Mouse (Mus musculus) thymus, postnatal 14 days (tissue): Measurements from ENCODE around the gene Amh.
A peak's percentile ranks its signal among the peaks of the same experiment; 100 is the strongest.

Experiments
- DNase-seq: peaks from one replicate; pipeline ENCODE4 v3.0.0; 2021

Amh gene

DNA sequence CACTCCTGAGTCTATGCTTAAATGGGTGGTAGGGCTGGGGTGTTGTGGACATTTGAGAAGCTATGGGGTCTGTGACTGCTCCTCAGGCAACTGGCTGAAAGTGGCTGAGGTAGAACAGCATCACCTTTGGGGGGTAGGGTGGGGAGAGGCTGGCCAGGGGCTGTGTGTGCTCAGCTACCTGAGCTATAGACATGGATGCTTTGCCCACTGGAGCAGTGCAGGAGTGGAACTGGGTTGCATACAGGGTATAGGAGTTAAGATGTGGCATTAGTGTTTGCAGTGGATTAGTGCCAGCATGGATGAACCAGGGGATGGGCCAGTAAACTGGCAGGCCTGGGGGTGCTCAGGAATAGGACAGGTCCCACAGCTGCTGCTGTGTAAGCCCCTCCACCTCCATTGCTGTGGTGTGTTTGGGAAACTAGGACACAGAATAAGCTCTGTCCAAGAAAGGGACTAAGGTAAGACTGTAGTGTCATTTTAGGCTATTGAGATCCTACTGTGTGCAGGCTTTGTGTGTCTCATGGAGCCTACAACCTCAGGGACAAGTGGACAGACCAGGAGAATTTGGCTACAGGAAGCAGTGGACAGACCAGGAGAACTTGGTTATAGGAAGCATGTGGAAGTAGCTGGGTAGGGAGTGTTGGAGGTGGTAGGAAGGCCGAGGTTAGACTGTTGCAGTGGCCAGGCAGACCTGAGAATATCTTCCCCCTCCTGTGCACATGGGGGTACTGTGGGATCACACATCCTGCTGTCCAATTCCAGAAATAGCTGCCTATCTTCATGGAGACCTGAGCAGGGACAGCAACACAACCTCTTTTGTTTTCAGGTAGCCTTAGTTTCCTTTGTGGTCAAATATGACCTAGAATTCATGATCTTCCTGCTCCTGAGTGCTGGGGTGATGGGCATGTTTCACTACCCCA is 24.6 kb downstream of the Amh start:
- no peak for DNase-seq

DNA sequence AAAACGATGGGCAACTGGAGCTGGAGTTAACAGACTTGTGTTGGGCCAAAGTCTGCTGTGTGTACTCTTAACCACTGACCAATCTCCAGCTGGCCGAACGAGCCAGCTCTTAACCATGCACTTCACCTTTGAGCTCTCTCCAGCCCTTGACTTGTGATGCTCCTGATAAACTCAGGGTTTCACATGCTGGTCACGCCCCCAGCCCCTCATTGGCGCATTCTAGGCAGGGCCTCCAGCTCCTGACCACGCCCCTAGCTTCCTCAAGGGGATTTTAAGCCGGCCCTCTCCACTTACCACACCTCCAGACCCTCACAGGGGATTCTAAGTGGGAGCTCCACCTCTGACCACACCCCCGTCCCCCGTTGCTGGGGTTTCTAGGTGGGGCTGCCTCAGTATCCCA is 26.1 kb downstream of the Amh start:
- DNase-seq = peak; percentile 75

DNA sequence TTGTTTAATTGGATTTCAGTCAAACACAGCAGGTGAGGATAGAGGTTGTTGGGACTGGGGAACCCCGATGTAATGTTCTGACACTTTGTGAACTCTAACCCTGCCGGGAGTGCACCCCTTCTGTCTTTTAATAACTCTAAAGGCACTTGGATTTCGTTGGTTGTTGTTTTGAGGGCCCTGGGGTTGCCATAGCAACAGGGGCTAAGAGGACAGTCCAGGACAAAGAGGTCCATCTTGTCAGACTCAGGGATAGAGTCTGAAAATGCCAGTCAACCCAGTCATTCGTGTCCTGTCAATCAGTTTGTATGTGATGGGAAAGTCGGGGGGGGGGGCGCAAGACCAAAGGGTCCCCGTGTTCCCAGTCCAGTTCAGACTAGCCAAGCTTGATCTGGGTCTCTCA is 27.8 kb downstream of the Amh start:
- DNase-seq = no peak

GRCm38 (mm10) chr10:80835617-80836016 is 30.6 kb downstream of the Amh start:
- DNase-seq = no peak

GRCm38 (mm10) chr10:80836949-80837379 is 31.9 kb downstream of the Amh start:
- no peak for DNase-seq

DNA sequence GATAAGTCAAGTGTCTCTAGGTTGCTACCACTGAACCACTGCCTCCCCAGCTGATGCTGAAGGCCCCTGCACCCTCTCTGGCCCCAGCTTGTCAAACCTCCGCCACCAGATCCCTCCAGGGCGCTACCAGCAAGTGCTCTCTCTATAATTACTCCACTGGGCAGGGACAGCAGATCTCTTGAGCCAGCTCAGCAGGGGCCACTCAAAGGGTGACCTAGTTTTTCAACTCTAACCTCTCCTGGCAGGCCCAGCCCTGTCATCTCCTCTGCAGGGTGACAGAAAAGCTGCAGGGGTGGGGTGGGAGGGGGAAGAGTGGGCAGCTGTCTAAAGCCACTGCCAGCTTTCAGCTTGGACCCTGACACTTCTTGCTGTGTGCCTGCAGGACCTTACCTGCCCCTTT is 32.8 kb downstream of the Amh start:
- DNase-seq = no peak

DNA sequence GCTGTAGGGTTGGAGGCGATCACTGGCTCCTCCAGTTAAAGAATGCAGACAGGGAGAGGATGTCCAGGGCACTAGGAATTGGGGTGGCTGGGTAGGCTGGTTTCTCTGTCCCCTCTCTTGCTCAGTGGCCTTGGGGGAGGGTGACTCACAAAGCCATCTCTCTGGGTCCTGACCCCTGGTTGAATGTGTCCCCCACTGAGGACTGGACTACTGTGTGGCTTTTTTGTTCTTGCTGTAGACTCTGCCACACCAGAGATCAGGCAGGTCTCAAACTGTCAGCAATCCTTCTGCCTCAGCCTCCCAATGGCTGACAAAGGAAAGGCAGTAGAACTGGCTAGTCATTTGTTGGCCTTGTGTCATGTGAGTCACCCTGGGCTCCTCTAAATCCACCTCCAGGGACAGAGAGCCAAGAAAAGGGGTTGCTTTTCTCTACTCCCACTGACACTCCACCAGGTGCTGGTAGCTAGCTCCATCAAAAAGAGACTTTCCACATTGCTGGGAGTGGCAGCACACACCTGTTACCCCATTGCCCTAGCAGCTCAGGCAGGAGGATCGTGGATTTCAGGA is 33.4 kb downstream of the Amh start:
- no peak for DNase-seq

DNA sequence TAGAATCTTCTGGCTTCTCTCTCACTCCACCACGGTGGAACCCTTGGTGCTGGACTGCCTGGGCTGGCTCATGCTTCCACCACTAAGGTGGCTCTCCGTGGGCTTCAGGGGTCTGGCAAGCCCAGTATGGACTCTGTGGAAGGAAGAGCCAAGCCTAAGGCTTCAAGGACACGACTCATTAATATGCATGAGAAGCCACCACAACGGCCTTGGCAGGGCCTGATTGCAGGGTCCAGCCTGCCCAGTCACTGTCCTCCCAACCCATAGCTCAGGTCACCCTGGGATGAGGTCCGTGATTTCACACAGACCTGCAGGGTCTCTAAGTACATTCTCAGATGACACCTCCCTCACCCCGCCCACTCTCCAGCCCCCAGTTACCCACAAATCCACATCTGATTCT is 34.8 kb downstream of the Amh start:
- no peak for DNase-seq

GRCm38 (mm10) chr10:80841685-80842084 is 36.6 kb downstream of the Amh start:
- no peak for DNase-seq

GRCm38 (mm10) chr10:80842334-80842733 is 37.3 kb downstream of the Amh start:
- no peak for DNase-seq

DNA sequence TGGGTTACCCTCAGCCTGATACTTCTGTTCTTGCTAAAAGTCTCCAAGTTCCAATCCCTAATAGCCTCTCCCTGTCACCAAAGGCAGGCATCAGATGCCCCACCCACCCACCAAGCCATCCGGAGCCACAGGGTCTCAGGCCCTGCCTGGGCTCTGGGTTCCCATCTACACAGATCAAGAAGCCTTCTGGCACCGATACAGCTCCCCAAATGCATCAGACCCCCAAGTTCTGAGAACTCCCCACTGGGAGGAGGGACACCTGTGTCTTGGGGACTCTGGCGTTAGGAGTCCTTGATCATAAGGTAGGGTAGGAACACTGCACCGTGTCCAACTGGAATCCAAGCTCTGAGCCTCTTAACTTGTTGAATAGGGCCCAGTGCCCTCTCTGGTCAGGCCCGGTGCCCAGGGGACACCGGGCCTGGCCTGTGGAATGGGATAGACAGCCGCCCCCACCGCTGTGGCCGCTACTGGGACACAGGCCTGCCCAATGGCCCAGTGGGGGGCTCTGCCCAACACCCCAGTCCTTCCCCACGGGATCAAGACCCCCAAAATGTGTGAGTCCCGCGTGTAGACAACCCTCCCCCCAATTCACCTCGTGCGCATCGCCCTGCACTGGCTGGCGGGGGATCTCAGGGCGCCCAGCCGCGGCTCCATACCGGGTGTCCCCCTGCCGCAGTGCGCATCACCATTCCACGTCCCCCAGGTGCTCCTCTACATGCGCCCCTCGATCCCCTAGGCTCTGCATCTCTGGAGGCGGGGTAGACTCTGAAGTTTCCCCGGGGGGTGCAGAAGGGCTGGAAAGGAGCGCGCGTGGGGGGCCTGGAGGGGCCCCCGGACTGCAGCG is 38.3 kb downstream of the Amh start:
- DNase-seq = no peak

- DNase-seq = no peak
Measured at GRCm38 (mm10) chr10:80843931-80844547, 39.0 kb downstream of the Amh start, which contains the start of gene Lingo3. TSS of gene Lingo3 (minus strand) at chr10:80844039.

- no peak for DNase-seq
Measured at GRCm38 (mm10) chr10:80845055-80845693, 40.1 kb downstream of the Amh start.

DNA sequence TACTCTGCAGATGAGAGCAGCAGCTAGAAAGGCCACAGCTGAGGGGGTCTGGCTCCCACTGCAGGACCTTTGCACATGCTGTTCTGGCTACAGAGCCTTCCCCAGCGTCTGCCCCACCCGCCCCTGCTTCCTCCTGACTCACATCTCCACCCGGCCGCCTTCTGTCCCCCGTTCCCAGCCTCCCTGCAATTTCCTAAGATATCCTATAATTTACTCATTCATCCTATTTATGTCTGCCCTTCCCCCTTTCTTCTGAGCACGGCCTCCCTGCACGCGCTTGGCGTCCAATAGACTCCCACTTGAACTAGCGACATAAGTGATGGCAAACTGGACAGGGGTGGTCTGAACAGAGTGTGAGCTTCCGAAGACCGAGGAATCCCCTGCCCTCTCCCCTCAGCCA is 40.7 kb downstream of the Amh start:
- no peak for DNase-seq

DNA sequence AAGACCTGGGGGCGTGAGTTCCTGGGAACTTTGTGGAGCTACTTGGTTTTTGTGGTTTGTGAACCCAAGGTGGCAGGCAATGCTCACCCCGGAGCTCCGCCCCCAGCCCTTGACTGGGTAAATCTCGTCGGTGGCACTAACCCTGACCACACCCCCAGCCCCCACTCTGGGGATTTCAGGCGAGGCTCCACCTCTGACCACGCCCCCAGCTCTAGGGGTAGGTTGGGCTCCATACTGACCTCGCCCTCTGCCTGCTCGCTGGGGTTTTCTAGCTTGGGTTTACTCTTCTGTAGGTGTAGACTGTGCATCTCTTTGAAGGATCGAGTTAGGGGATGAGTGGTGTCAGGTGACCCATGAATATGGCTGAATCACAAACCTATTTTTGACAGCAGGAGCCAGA is 43.5 kb downstream of the Amh start:
- peak; percentile 82 for DNase-seq

- DNase-seq = peak; percentile 98
Measured at GRCm38 (mm10) chr10:80854913-80855748, 50.1 kb downstream of the Amh start, which contains the start of the genes Lsm7 and Sppl2b. TSS of gene Lsm7 (minus strand) at chr10:80855209. TSS of gene Sppl2b (plus strand) at chr10:80855275.

GRCm38 (mm10) chr10:80855749-80856073 is 50.7 kb downstream of the Amh start:
- DNase-seq = no peak

- DNase-seq = peak; percentile 20
Measured at GRCm38 (mm10) chr10:80856267-80856666, 51.2 kb downstream of the Amh start.

DNA sequence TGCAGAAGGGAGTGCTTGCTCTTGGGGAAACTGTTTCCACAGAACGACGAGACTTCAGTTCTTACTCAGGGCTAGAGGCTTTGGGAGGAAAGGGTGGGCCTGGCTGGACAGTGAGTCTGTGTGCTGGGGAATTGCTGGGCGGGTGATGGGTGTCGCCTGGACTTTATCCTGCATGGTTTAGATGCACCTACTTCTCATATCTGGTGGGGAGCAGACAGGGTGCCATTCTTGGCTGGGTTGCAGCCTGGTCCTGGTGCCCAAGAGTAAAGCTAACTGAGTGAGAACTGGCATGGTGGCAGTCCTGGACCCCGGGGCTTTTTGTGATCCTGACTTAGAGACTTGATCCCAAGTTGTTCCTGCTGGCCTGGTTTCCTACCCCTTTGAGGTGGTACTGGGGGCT is 51.9 kb downstream of the Amh start:
- DNase-seq = no peak
